Mouse (Mus musculus) hindbrain, postnatal 0 days (tissue): ENCODE measurements around the gene Nphp1. TPM values are rescaled to one million over a fixed set of nuclear protein-coding genes. Genes with fewer than 3 reads are reported as not detected.

Experiments
- ATAC-seq: fragments of 200-750 bp; cut with Nextera tagmentation; 2 replicates; pipeline ENCODE4 v1.8.0; 2017; ENCODE audit warnings: mild to moderate bottlenecking, moderate TSS enrichment, moderate library complexity
- DNase-seq: peaks from one replicate; pipeline ENCODE4 v3.0.0-alpha.2; 2015; ENCODE audit warnings: low spot score
- H3K27ac ChIP-seq: fragments of 300-500 bp; sonication (generic); 2 replicates; pipeline ENCODE4 v1.5.1; 2014; ENCODE audit warnings: mild to moderate bottlenecking
- H3K27me3 ChIP-seq: fragments of 300-500 bp; sonication (generic); 2 replicates; pipeline ENCODE4 v1.6.1; 2014; ENCODE audit warnings: low read length, mixed read lengths; ENCODE audit not compliant: insufficient read depth
- H3K36me3 ChIP-seq: fragments of 300-500 bp; sonication (generic); 2 replicates; pipeline ENCODE4 v1.6.1; 2014; ENCODE audit warnings: low read length, mixed read lengths; ENCODE audit not compliant: insufficient read depth
- H3K4me1 ChIP-seq: fragments of 300-500 bp; sonication (generic); 2 replicates; pipeline ENCODE4 v1.6.1; 2014; ENCODE audit warnings: antibody characterized with exemption, low read length, mixed read lengths; ENCODE audit not compliant: insufficient read depth
- H3K4me2 ChIP-seq: fragments of 300-500 bp; sonication (generic); 2 replicates; pipeline ENCODE4 v1.6.1; 2014; ENCODE audit warnings: low read depth, mild to moderate bottlenecking, low read length, moderate library complexity, mixed read lengths
- H3K4me3 ChIP-seq: fragments of 300-500 bp; sonication (generic); 2 replicates; pipeline ENCODE4 v1.5.1; 2014; ENCODE audit warnings: low read length
- H3K9ac ChIP-seq: fragments of 300-500 bp; sonication (generic); replicated peaks from 2 replicates; pipeline ENCODE4 v1.6.1; 2014; ENCODE audit warnings: mild to moderate bottlenecking, low read length, moderate library complexity, mixed read lengths
- H3K9me3 ChIP-seq: fragments of 300-500 bp; sonication (generic); 2 replicates; pipeline ENCODE4 v1.6.1; 2016; ENCODE audit warnings: low read length, mixed read lengths
- CTCF ChIP-seq: IDR thresholded peaks from 2 replicates; pipeline ENCODE4 v1.5.1; 2016; ENCODE audit warnings: antibody characterized with exemption, control low read depth, low read depth
- WGBS: fragments of 180-500 bp; shearing (Covaris S2); extraction: QIAGEN DNeasy Blood & Tissue Kit; methylation state at CpG from one replicate; pipeline ENCODE4 v1.1.7; 2014; 5-methylcytosine and 5-hydroxymethylcytosine counted together
- polyA plus RNA-seq: library from polyadenylated mRNA; unstranded; fragments of >200 nt; fragmentation: Nextera tagmentation; extraction: Ambion mirVana; gene quantifications from 2 replicates; pipeline ENCODE4 v1.2.1, GENCODE M21; 2015
- total RNA-seq: library from RNA; depleted of rRNA; stranded (reverse); fragments of >200 nt; gene quantifications from 2 replicates; pipeline ENCODE4 v1.2.3, GENCODE M21; 2014

Nphp1 gene
- total and polyA plus RNA-seq, 2 experiments from 2014 or later, result 11.0 to 17.3 TPM

- no peak for TF ChIP-seq CTCF
- no peaks in the 10 kb centered on the region for H3K9me3 ChIP-seq
- no peak for ATAC-seq
These were observed 52.0 kb downstream of the Nphp1 start for GRCm38 (mm10) chr2:127736631-127737209.

GRCm38 (mm10) chr2:127735512-127736145 is 53.1 kb downstream of the Nphp1 start:
- TF ChIP-seq CTCF, result no peak
- DNase-seq (no peak), ATAC-seq (no peak)
- no peak overlapping the region for H3K4me2 ChIP-seq
- no peaks in the 10 kb centered on the region for H3K4me1 ChIP-seq
- H3K4me3 ChIP-seq, result no peak overlapping the region
- no peaks in the 10 kb centered on the region for H3K36me3 ChIP-seq
- H3K9ac ChIP-seq, result no peak overlapping the region
- no peaks in the 10 kb centered on the region for H3K27me3 ChIP-seq
- 66% methylated on average over 9 of the region's 9 CpGs for WGBS
- no peak overlapping the region for H3K27ac ChIP-seq
- no peaks in the 10 kb centered on the region for H3K9me3 ChIP-seq

More at GRCm38 (mm10) chr2:127736631-127737209, 52.0 kb downstream of the Nphp1 start:
- Histone ChIP-seq H3K27ac (no peak overlapping the region), H3K9ac (no peak overlapping the region), H3K27me3 (no peaks in the 10 kb centered on the region), H3K4me2 (no peak overlapping the region), H3K4me3 (no peak overlapping the region), H3K36me3 (no peaks in the 10 kb centered on the region), H3K4me1 (no peaks in the 10 kb centered on the region)
- no peak for DNase-seq
- WGBS, result 82% methylated on average over 6 of the region's 6 CpGs

DNA sequence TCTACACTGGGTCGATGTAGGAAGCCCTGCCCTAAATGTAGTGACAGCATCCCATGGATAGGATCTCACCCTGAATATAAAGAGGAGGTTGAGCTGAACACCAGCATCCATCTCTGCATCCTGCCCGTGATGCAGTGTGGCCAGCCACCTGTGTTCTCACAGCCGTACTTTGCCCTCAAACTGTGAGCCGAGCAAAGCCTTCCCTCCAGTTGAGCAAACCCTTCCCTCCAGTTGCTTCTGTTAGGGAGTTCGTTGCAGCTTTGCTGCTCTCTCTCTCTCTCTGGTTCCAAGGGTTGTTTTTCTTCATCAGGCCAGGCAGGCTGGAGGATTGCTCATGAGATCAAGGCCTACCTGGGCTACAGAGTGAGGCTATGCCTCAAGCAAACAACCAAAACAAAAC is 53.8 kb downstream of the Nphp1 start:
- H3K36me3 ChIP-seq, result no peaks in the 10 kb centered on the region
- ATAC-seq, result no peak
- no peak for TF ChIP-seq CTCF
- WGBS, result 77% methylated on average over 5 of the region's 5 CpGs
- no peak overlapping the region for H3K27ac ChIP-seq
- no peaks in the 10 kb centered on the region for H3K27me3 ChIP-seq
- no peak for DNase-seq
- H3K9me3 ChIP-seq, result no peaks in the 10 kb centered on the region
- no peak overlapping the region for H3K4me2 ChIP-seq
- H3K4me3 ChIP-seq, result no peak overlapping the region
- H3K9ac ChIP-seq, result no peak overlapping the region
- no peaks in the 10 kb centered on the region for H3K4me1 ChIP-seq

GRCm38 (mm10) chr2:127730301-127730997 is 58.2 kb downstream of the Nphp1 start:
- Histone ChIP-seq H3K36me3 (no peaks in the 10 kb centered on the region), H3K9me3 (no peaks in the 10 kb centered on the region), H3K27me3 (no peaks in the 10 kb centered on the region; the same call in 1 of the 2 replicates), H3K4me1 (no peaks in the 10 kb centered on the region), H3K27ac (no peak overlapping the region), H3K4me2 (0 out of 2 replicates have a peak overlapping the region, but pooled peaks have one; percentile 25), H3K9ac (no peak overlapping the region), H3K4me3 (no peak overlapping the region)
- ATAC-seq, result no peak
- no peak for DNase-seq
- no peak for TF ChIP-seq CTCF
- WGBS, result 48% methylated on average over 7 of the region's 7 CpGs

- peak within 1 kb of the TSS; percentile 25 for H3K4me2 ChIP-seq
- no peaks in the 10 kb centered on the region for H3K4me1 ChIP-seq
- no peak for TF ChIP-seq CTCF
- no peak for ATAC-seq
- no peaks in the 10 kb centered on the region for H3K9me3 ChIP-seq
- H3K9ac ChIP-seq, result no peak within 1 kb of the TSS
- WGBS, result under 1% methylated on average over 24 of the region's 26 CpGs
- H3K27me3 ChIP-seq, result no peaks in the 10 kb centered on the region; the same call in 1 of the 2 replicates
- DNase-seq, result no peak
- H3K27ac ChIP-seq, result no peak within 1 kb of the TSS
- no peaks in the 10 kb centered on the region for H3K36me3 ChIP-seq
- H3K4me3 ChIP-seq, result no peak within 1 kb of the TSS
These were observed 59.0 kb downstream of the Nphp1 start, which contains the start of gene Mall for GRCm38 (mm10) chr2:127729671-127730070. Gene Mall (minus strand): TSS chr2:127729932.

DNA sequence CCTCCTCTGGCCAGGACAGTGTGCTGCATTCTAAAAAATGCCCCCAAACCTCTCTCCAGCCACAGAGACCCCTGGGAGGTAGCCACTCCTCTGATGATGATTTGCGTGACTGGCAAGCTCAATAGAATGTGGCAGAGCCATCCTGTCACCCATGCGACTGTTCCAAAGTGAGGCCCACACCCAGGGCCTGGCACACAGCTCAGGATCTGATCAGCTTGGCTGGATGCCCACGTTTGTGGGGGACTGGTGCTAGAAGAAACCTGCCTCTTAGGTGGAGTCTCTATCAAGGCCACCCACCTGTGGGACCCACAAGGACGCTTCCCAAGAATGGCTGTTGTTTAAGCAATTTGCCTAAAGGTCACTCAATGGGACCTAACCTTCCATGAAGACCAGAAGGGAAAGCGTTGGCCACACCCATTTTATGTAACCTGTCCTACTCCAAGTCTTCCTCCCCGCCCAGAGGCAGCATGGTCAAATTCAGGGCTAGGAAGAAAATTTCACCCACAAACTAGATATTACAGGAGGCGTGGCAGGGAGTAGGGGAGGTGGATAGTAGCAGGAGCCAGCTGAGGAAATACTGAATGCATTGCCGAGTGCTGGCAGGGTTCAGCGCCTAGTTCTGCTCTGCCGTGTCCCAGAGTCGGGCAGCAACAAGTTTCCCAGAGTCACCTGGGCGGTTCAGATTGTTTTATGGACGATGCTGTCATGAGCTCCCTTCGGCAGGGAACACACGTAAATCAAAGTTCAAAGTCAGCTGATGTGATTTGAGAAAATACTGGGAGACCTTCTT is 59.8 kb downstream of the Nphp1 start:
- H3K4me2 ChIP-seq, result no peak overlapping the region
- H3K4me3 ChIP-seq, result no peak overlapping the region
- DNase-seq (no peak), ATAC-seq (no peak)
- H3K9me3 ChIP-seq, result no peaks in the 10 kb centered on the region
- H3K27ac ChIP-seq, result no peak overlapping the region
- no peaks in the 10 kb centered on the region; the same call in 1 of the 2 replicates for H3K27me3 ChIP-seq
- no peak for TF ChIP-seq CTCF
- H3K36me3 ChIP-seq, result no peaks in the 10 kb centered on the region
- H3K9ac ChIP-seq, result no peak overlapping the region
- WGBS, result 37% methylated on average over 15 of the region's 15 CpGs
- no peaks in the 10 kb centered on the region for H3K4me1 ChIP-seq
